In the genomic region with DNA sequence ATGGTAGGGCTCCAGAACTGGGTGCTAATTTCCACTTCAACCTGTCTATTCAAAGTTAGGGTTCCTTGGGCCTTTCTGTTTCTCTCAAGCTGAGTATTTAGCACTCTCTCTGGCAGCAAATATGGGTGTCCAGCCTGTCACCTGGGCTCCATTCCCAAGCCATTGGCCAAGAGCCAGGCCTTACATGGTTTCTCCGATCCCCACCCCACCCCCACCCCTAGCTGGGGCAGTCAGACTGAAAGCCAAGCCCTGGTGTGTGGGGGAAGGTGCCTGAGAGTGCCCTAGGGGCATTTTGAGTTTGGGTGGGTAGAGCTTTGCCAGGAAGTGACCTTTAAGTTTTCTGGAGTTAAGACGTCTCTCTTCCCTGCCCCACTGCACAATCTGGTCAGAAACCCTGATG, we compare ENCODE assay signal across 9 mouse cellular contexts. TPM values are rescaled to one million over a fixed set of nuclear protein-coding genes. Genes with fewer than 3 reads are reported as not detected.
DNase-seq lines count a peak whose midpoint lies in the region; ATAC-seq lines count a peak whose summit lies in the region.
"Had no signal": no experiment of that assay in that cellular context is flagged by ENCODE, and none has a peak within 500 bp of the region (broad histone marks: within the 10 kb centered on the region; RNA-seq: fewer than 3 reads in every experiment).

No protein-coding gene starts in this region.

- H3K27ac ChIP-seq in embryonic facial prominence, embryonic 13.5 days: no peak overlapping the region
- no peak overlapping the region for H3K27ac ChIP-seq in liver, embryonic 12.5 days

- H3K9me3 ChIP-seq in embryonic facial prominence, embryonic 13.5 days: no peaks in the 10 kb centered on the region
- H3K9me3 ChIP-seq in liver, embryonic 12.5 days (replicated peaks): no peaks in the 10 kb centered on the region

- no peaks in the 10 kb centered on the region for H3K36me3 ChIP-seq in embryonic facial prominence, embryonic 13.5 days
- no peaks in the 10 kb centered on the region for H3K36me3 ChIP-seq in liver, embryonic 12.5 days

- peak overlapping the region; percentile 68; the same call in 1 of the 2 replicates for H3K9ac ChIP-seq in embryonic facial prominence, embryonic 13.5 days
- no peak overlapping the region for H3K9ac ChIP-seq in liver, embryonic 12.5 days

- 8% methylated on average over 2 of the region's 2 CpGs for WGBS in embryonic facial prominence, embryonic 13.5 days
- WGBS in liver, embryonic 12.5 days (ENCODE audit: insufficient replicate concordance): 51% methylated on average over 2 of the region's 2 CpGs

- peaks cover 47% of the 10 kb centered on the region for H3K27me3 ChIP-seq in embryonic facial prominence, embryonic 13.5 days
- H3K27me3 ChIP-seq in liver, embryonic 12.5 days (replicated peaks): 0 out of 2 replicates have a peak, but pooled peaks cover 2% of the 10 kb centered on the region

- H3K4me1 ChIP-seq in embryonic facial prominence, embryonic 13.5 days: peaks cover 34% of the 10 kb centered on the region
- peaks cover 58% of the 10 kb centered on the region for H3K4me1 ChIP-seq in liver, embryonic 12.5 days

- H3K4me2 ChIP-seq in embryonic facial prominence, embryonic 13.5 days: no peak overlapping the region
- H3K4me2 ChIP-seq in liver, embryonic 12.5 days: peak overlapping the region; percentile 82

- peak; percentile 58 for DNase-seq in cerebellum, adult 11-12 months
- DNase-seq in cerebellum, adult 8-10 months: no peak
- DNase-seq in heart, postnatal 10 days: peak; percentile 82 to 83
- no peak for DNase-seq in spleen, postnatal 10 days (ENCODE audit: low spot score in 2 of 2)
- DNase-seq in T-cell, adult 2 months (ENCODE audit: low spot score): no peak
- no peak for DNase-seq in right cerebral cortex, postnatal 10 days (ENCODE audit: low spot score in 2 of 2)
- DNase-seq: thymus, postnatal 14 days had no signal

- intact Hi-C loops in heart, postnatal 10 days (cut with DNase I): no loop called here

- ATAC-seq in embryonic facial prominence, embryonic 13.5 days (ENCODE audit: insufficient number of reproducible peaks, insufficient read depth, low FRiP score, low TSS enrichment, low read depth): no peak
- no peak for ATAC-seq in liver, embryonic 12.5 days

- no peak overlapping the region for H3K4me3 ChIP-seq in embryonic facial prominence, embryonic 13.5 days
- no peak overlapping the region for H3K4me3 ChIP-seq in liver, embryonic 12.5 days

RNA-seq across cellular contexts. Expression of gene Pde4a, which starts 19.2 kb away (rescaled TPM):
- polyA plus RNA-seq in embryonic facial prominence, embryonic 13.5 days (2015; fragmentation: Nextera tagmentation; extraction: Ambion mirVana): 4.9 and 6.1 TPM in 2 replicates
- 10 to 100 TPM; 21.3 to 28.2 TPM for total RNA-seq in heart, postnatal 10 days (2021)
- 2.6 and 2.9 TPM in 2 replicates for polyA plus RNA-seq in liver, embryonic 12.5 days (2016; fragmentation: Nextera tagmentation; extraction: Ambion mirVana)

RNA-seq across cellular contexts. Expression of gene Cdc37, which starts 35.0 kb away (rescaled TPM):
- polyA plus RNA-seq in embryonic facial prominence, embryonic 13.5 days (2015; fragmentation: Nextera tagmentation; extraction: Ambion mirVana): 328 and 359 TPM in 2 replicates
- total RNA-seq in heart, postnatal 10 days (2021): 100 to 1,000 TPM; 167 to 169 TPM
- polyA plus RNA-seq in liver, embryonic 12.5 days (2016; fragmentation: Nextera tagmentation; extraction: Ambion mirVana): 221 and 228 TPM in 2 replicates

RNA-seq across cellular contexts. Expression of gene Tyk2, which starts 53.7 kb away (rescaled TPM):
- polyA plus RNA-seq in embryonic facial prominence, embryonic 13.5 days (2015; fragmentation: Nextera tagmentation; extraction: Ambion mirVana): 14.1 and 14.4 TPM in 2 replicates
- total RNA-seq in heart, postnatal 10 days (2021): 1 to 10 TPM; 8.9 to 9.5 TPM
- 8.5 and 10.4 TPM in 2 replicates for polyA plus RNA-seq in liver, embryonic 12.5 days (2016; fragmentation: Nextera tagmentation; extraction: Ambion mirVana)

RNA-seq across cellular contexts. Expression of gene Keap1, which starts 54.4 kb away (rescaled TPM):
- 65.2 and 70.7 TPM in 2 replicates for polyA plus RNA-seq in embryonic facial prominence, embryonic 13.5 days (2015; fragmentation: Nextera tagmentation; extraction: Ambion mirVana)
- 10 to 100 TPM; 38.5 to 39.5 TPM for total RNA-seq in heart, postnatal 10 days (2021)
- 39.8 and 41.6 TPM in 2 replicates for polyA plus RNA-seq in liver, embryonic 12.5 days (2016; fragmentation: Nextera tagmentation; extraction: Ambion mirVana)

Comparison
In these comparisons a context has a peak if more than half of its experiments do, and no peak if none do; other contexts are left out.
1. DNase-seq: peak in cerebellum, adult 11-12 months (single experiment) and heart, postnatal 10 days (2 of 2); none in cerebellum, adult 8-10 months (single experiment), spleen, postnatal 10 days (0 of 2), T-cell, adult 2 months (single experiment) and right cerebral cortex, postnatal 10 days (0 of 2).